Comparison of ENCODE assay signal across 26 mouse cellular contexts in genomic region chr16:56055911-56056310, GRCm38 (mm10).
"Had no signal": no experiment of that assay in that cellular context is flagged by ENCODE, and none has a peak within 500 bp of the region (broad histone marks: within the 10 kb centered on the region; RNA-seq: fewer than 3 reads in every experiment).

No protein-coding gene starts in this region.

- H3K27me3 ChIP-seq: embryonic facial prominence, embryonic 12.5 days; embryonic facial prominence, embryonic 13.5 days; embryonic facial prominence, embryonic 15.5 days; forebrain, embryonic 12.5 days; forebrain, embryonic 13.5 days had no signal

- H3K9ac ChIP-seq: embryonic facial prominence, embryonic 12.5 days; embryonic facial prominence, embryonic 13.5 days; embryonic facial prominence, embryonic 15.5 days; forebrain, embryonic 12.5 days; forebrain, embryonic 13.5 days; forebrain, postnatal 0 days had no signal

- DNase-seq: cerebellum, adult 18-20 months; cerebellum, adult 2 months; cerebellum, adult 8-10 months; cerebellum, adult 9-10 months; cerebellum, adult 9-11 months; cerebellum, postnatal 10 days; cerebellum, postnatal 14 days; cerebellum, postnatal 25 days; cerebellum, postnatal 36 days; embryo, embryonic 11 days; forebrain, postnatal 0 days; gastrocnemius, adult 2 months; gastrocnemius, postnatal 10 days; gastrocnemius, postnatal 14 days; gastrocnemius, postnatal 25 days; gastrocnemius, postnatal 36 days; heart, adult 18-20 months; heart, adult 2 months had no signal

- H3K27ac ChIP-seq: embryonic facial prominence, embryonic 10.5 days; embryonic facial prominence, embryonic 12.5 days; embryonic facial prominence, embryonic 13.5 days; embryonic facial prominence, embryonic 15.5 days; gastrocnemius, adult 2 months; heart, adult 2 months had no signal

- ATAC-seq: forebrain, embryonic 16.5 days; forebrain, postnatal 0 days had no signal

- H3K36me3 ChIP-seq: embryonic facial prominence, embryonic 10.5 days; embryonic facial prominence, embryonic 12.5 days; embryonic facial prominence, embryonic 13.5 days; embryonic facial prominence, embryonic 15.5 days; forebrain, embryonic 12.5 days had no signal

- H3K9me3 ChIP-seq: embryonic facial prominence, embryonic 10.5 days; embryonic facial prominence, embryonic 12.5 days; embryonic facial prominence, embryonic 13.5 days; embryonic facial prominence, embryonic 15.5 days; forebrain, embryonic 12.5 days; forebrain, embryonic 13.5 days had no signal

- H3K4me1 ChIP-seq: embryonic facial prominence, embryonic 10.5 days; embryonic facial prominence, embryonic 12.5 days; embryonic facial prominence, embryonic 13.5 days; embryonic facial prominence, embryonic 15.5 days had no signal

- H3K4me2 ChIP-seq: embryonic facial prominence, embryonic 12.5 days; embryonic facial prominence, embryonic 13.5 days; embryonic facial prominence, embryonic 15.5 days; forebrain, embryonic 12.5 days; forebrain, embryonic 13.5 days had no signal

- H3K4me3 ChIP-seq: embryonic facial prominence, embryonic 10.5 days; embryonic facial prominence, embryonic 12.5 days; embryonic facial prominence, embryonic 13.5 days; embryonic facial prominence, embryonic 15.5 days; erythroblast, embryonic 14.5 days; forebrain, embryonic 12.5 days; forebrain, embryonic 13.5 days; gastrocnemius, adult 2 months; heart, adult 2 months had no signal
